Mouse (Mus musculus) T-helper 1 cell (primary cell): Measurements from ENCODE around the gene Arl16.

Experiments
- in situ Hi-C: fragments of 300-600 bp; cut with MboI, MseI; formaldehyde crosslinking; loops from one replicate; pipeline ENCODE4 v1.15.1; 2025; ENCODE audit warnings: high pct_unique_total_duplicates

The Arl16 gene

DNA sequence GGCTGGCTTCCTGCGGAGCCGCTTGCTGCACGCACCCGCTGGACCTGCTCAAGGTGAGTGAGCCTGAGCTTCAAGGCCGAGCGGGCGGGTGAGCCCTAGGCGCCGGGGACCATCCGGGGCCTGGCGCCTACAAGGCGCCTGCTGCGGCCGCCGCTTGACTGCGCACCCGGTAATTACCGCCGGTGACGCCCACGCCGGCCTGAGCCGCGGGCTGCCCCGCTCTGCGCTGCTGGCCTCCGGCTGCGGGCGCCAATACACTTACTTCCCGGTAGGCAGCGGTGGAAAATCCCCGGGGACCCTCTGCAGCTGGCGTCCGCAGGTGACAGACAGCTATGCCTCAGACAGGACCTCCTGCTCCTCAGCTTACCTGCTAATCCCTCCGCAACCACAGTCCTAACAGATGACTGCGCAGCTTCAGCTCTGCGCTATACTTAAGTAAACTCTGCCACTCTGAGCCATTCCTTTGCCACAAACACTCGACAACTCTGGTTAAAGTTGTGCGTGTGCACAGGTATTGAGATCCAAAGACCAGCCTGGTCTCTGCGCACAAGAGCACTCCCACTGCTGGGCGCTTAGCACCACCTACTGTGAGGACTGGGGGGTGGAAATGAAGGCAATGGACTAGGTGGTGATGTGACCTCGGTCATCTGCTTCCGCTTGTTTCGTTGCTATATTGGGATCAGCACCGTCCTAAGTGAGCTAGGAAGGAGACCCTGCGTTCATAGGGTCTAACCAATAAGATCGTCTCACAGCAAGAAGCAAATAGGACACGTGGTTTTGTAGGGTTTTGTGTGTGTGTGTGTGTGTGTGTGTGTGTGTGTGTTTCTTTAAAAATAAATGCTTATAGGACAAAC is 24.8 kb upstream of the Arl16 start:
- in situ Hi-C loops = no loop called here

GRCm38 (mm10) chr11:120491317-120492023 is 24.1 kb upstream of the Arl16 start, which contains the start of gene Slc25a10:
TSS of gene Slc25a10 (plus strand) at chr11:120491840.
- in situ Hi-C loops = no loop called here

DNA sequence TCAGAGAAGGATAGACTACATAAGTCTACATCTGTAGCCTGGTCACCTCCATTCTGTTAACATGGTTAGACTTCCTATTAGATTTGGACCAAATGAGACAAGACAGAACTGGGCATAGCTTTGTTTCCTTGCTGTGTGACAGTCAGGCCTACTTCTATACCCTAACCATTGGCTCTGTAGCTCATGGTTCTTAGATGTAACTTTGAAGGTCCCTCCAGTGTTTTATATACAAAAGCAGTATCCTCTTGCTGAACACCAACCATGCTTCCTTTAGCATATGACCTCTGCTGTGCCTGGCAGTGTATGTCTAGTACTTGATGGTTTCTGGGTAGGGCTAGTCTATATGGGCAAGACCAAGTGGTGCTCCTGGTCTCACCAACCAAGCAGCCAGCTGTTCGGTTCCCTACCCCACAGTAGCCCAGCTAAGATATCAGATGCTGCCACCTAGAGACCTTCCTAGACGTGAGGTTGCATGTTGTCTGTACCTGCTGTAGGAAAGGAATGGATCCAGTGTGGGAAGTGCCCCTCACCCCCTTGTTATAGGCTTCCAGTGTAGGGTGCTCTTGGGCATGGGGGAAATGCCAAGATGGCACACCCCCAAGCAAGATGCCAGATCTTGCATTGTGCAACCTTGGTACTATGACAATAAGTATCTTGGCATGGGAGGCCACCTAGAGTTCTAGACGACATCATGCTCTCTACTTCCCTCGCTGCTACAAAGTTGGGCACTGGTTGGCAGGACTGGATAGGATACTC is 23.1 kb upstream of the Arl16 start:
- in situ Hi-C loops = no loop called here

- in situ Hi-C loops = no loop called here
Observed at GRCm38 (mm10) chr11:120489054-120489761, 21.8 kb upstream of the Arl16 start.

GRCm38 (mm10) chr11:120488516-120488915 is 21.1 kb upstream of the Arl16 start:
- in situ Hi-C loops = no loop called here

DNA sequence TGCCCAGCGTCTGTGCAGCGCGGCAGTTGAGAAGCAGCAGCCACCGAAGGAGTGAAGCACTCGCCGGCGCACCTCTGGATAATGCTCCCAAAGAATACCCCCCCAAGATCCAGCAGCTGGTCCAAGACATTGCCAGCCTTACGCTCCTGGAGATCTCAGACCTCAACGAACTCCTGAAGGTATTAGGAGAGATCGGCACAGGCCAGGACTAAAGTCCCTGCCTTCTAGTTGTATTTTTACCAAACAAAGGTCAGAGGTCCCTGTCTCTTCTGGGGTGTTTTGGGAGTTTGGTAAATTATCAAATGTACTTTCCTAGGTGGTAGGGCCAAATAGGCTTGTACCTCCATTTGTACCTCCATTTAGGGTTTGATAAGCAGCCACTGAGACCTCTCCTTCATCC is 17.8 kb upstream of the Arl16 start:
- in situ Hi-C loops = no loop called here

DNA sequence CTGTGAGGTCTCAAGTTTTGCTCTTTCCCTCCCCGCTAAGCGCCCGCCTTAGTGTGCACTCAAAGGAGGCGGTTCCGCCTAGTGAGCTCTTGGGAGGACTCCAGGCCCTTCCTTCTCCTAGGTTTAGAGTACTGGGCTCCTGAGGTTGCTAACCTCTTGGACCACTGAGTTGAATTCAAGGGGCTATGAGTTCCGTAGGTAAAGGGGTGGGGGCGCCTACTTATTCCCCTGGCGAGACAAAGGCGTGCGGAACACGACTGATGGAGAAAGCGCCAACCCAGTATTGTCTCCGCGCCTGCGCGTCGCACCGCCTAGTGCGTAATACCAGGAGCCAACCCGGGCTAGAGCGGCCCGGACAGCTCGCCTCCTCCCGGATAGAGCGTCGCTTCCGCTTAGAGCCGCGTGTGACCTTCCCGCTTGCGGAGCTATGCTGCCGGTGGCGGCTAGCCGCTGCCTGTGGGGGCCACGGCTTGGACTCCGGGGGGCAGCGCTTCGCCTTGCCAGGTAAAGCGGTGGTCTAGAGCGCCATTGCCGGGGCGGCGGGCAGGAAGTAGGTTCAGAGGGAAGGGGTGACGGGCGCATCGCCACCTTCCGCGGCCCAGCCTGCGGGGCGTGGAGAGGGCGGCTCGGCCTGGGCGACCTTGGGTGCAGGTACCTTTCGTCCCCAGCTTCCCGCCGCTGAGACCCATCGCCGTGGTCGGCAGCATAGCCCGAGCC is 17.0 kb upstream of the Arl16 start, which contains the start of gene Mrpl12:
TSS of gene Mrpl12 (plus strand) at position 349 of the 717 bp plus-strand sequence.
- in situ Hi-C loops = no loop called here

DNA sequence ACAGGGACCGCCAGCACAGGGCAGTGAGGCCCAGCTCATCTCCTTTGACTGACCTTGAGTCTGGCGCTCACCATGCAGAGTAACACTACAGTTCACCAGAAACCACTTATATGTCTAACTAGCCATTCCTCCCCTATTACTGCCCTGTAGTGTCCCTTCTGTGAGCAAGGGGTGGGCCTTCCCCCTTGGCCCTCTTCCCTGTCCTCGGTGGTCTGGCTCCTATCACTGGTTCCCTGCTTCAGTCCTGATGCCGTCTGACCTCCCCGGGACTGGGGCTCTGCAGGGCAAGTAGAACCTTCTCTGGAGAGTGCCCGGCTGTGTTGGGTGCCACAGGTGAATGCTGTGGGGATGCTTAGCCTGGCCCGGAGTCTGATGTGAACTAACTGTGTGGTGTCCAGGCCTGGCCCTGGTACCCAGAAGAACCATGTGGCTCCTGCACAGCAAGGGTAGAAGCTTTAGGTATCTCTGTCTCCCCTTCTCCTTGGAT is 16.1 kb upstream of the Arl16 start:
- in situ Hi-C loops = no loop called here

DNA sequence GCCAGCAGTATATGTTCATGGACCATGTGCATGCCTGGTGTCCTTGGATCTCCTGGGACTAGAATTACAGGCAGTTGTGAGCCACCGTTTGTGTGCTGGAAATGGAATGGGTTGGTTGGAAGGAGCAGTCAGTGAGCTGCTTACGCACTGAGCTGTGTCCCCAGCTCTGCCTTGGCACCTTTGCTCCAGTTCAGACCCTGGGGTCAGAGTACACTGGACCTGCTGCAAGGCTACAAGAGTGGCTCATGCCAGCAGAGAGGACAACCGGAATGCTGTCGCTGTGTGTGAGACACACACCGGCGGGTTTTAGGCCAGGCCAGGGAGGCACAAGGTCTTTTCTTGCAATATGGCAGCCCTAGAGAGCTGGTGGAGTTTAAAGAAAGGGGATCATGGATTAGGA is 4.6 kb upstream of the Arl16 start:
- in situ Hi-C loops = loop anchor here (10.0 kb wide), 1 partner anchor 797 kb away; no protein-coding TSS in a partner anchor

DNA sequence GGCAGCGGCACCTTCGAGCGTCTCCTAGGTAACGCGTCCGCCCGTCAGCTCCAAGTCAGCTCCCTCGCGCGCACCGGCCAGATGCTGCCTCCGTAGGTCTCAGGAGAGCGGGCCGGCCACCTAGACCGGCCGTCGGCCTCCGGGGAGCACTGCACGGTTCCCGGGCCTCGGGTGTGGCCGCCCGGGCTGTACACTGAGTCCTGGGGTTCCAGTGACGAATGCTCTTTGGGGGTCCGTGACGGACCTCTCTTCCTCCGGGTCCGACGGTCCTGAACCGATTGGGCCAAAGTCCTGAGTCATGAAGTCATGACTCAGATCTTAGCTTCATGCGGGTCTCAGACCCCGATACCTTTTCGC is 307 bp upstream of the Arl16 start:
- in situ Hi-C loops = no loop called here

DNA sequence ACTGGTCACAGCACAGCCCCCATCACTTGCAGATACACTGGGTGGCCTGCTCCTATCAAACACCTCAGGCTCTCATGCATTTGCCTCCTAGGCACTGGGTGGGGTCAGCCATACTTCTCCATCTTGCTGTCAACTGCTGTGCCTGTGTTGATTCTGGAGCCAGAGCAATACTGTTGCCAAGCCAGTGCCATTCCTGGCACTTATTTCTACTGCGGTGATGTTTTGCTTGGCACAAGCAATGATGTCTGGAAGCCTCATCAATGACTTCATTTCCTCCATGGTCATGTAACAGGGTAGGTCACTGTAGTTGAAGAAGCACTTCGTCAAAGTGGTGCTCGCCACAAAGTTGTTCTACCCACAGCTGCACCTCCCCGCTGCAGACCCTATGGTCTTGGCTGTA is 1.9 kb downstream of the Arl16 start:
- in situ Hi-C loops = no loop called here

DNA sequence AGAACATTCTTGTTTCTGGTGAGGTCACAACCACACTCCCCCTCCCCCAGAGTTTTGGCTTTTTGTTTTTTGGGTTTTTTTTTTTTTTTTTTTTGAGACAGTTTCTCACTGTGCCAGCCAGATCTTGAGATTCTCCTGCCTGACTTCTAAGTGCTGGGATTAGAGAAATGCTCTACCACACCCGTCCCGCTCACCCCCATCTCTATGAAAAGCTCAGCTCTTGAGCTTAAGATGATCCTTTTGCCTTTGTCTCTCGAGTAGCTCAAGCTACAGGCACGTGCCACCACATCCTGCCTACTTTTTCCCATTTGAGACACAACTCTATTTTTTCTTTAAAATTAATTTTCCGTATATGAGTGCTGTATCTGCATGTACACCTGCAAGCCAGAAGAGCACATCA is 3.0 kb downstream of the Arl16 start:
- in situ Hi-C loops = no loop called here

GRCm38 (mm10) chr11:120463536-120463935 is 3.9 kb downstream of the Arl16 start:
- in situ Hi-C loops = no loop called here

GRCm38 (mm10) chr11:120458847-120459597 is 8.4 kb downstream of the Arl16 start:
- in situ Hi-C loops = no loop called here

GRCm38 (mm10) chr11:120457772-120458751 is 9.3 kb downstream of the Arl16 start, which contains the start of the genes Oxld1 and Ccdc137:
TSS of gene Oxld1 (minus strand) at chr11:120458068.
TSS of gene Ccdc137 (plus strand) at chr11:120458115.
- in situ Hi-C loops = no loop called here

GRCm38 (mm10) chr11:120457370-120457769 is 10.0 kb downstream of the Arl16 start:
- in situ Hi-C loops = no loop called here

DNA sequence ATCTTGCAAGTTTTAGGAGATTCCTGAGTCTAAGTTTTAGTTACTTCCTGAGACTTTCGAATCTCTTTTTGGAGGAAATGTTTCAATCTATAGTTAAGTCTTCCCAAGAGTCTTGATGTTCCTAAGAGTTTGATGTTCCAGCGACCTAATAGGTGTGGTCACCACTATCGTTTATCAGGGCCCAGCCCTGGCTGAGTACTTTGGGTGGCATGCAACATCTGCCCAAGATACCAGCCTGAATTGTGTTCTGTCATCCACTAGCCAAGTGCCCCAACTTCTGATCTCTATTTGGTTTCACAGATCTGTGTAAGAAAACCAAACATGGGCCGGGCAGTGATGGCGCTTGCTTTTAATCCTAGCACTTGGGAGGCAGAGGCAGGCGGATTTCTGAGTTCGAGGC is 12.0 kb downstream of the Arl16 start:
- in situ Hi-C loops = no loop called here

DNA sequence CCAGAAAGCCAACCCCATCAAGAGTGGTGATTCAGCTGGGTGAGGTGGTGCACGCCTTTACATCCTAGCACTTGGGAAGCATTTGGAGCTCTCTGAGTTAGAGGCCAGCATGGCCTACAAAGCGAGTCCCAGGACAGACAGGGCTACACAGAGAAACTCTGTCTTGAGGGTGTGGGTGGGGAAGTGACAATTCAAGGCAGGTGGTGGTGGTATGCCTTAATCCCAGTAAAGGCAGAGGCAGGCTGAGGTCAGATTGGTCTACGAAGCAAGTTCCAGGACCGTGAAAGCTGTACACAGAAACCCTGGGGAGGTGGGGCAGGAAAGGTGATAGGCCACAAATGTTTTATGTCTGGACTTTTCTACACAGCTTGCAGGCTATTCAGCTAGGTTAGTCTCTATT is 12.4 kb downstream of the Arl16 start:
- in situ Hi-C loops = no loop called here

DNA sequence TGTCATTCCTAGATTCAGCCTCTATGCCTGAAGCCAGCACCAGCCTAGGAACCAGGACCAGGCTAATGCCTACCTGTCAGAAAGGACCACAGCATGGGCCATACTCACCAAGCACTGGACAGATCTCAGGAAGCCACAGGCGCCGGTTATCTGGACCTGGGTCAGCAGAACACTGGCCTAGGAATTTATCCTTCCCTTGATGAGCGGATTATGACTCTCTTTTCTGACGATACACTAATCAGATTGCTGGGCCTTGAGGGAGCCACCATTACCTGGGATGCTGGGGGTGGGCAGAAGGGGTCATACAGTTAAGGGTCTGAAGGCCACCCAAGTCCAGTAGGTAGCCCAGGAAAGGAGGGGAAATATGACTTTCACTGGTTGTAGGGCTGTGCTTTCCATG is 14.1 kb downstream of the Arl16 start, which contains the start of gene Pde6g:
TSS of gene Pde6g (minus strand) at position 195 of the 400 bp plus-strand sequence.
- in situ Hi-C loops = no loop called here
